Mouse (Mus musculus) small intestine, adult 2 months (tissue): Measurements from ENCODE around the gene Abca7.

ENCODE experiments used
- CTCF ChIP-seq: fragments of 200-500 bp; IDR thresholded peaks from 2 replicates; pipeline ENCODE4 v1.5.1; 2012; ENCODE audit warnings: low read depth, mild to moderate bottlenecking, control low read depth, inconsistent platforms, low read length, moderate library complexity, mixed read lengths; ENCODE audit not compliant: insufficient replicate concordance, insufficient read length; ENCODE audit errors: extremely low read depth
- POLR2A ChIP-seq: fragments of 200-500 bp; IDR thresholded peaks from 2 replicates; pipeline ENCODE4 v1.6.1; 2012; ENCODE audit warnings: low read depth, mild to moderate bottlenecking, control low read depth, inconsistent platforms, low read length, moderate library complexity

DNA sequence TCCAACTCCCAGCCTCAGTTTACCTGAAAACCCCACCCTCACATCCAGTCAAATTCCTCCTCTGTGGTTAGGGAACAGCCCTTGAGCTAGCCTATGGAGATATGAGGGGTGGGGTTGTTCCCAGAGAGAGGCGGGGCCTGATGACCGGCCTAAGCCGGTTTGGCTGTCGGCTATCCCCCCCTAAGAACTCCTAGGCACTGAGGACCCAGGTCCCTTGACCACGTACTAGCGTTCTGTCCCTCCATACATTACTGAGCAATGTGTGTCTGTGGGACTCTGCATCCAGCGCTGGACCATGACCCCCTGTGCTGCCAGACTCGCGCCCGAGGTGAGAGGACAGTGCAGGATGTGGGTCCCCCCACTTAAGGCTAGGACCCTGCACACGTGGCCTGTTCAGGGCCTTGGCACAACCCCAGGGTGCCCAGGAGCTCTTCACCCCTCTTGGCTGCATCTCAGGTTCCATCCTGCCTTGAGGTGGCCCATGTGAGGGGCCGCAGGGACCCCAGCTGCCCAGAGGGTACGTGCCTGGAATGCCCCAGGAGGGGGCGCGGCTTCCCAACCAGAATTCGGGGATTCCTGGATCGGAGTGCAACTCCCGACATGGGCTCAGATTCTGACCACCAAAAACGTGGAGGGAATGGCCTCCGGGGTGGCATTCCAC, 23.3 kb downstream of the Abca7 start:
- TF ChIP-seq POLR2A (no peak), CTCF (no peak)
